Mouse (Mus musculus) testis, adult 2 months (tissue): Measurements from ENCODE around the gene Gm6583. TPM values are rescaled to one million over a fixed set of nuclear protein-coding genes. Genes with fewer than 3 reads are reported as not detected.

Source experiments
- H3K27ac ChIP-seq: fragments of 200-500 bp; 2 replicates; pipeline ENCODE4 v1.5.1; 2012; ENCODE audit warnings: low read depth, low read length; ENCODE audit not compliant: control insufficient read depth, insufficient read depth
- H3K27me3 ChIP-seq: fragments of 200-500 bp; 2 replicates; pipeline ENCODE4 v1.6.1; 2012; ENCODE audit warnings: mild to moderate bottlenecking, low read length, moderate library complexity; ENCODE audit not compliant: control insufficient read depth, insufficient read depth
- H3K36me3 ChIP-seq: fragments of 200-500 bp; 2 replicates; pipeline ENCODE4 v1.6.1; 2012; ENCODE audit warnings: mild to moderate bottlenecking, low read length; ENCODE audit not compliant: control insufficient read depth, insufficient read depth
- H3K4me1 ChIP-seq: fragments of 200-500 bp; 2 replicates; pipeline ENCODE4 v1.6.1; 2012; ENCODE audit warnings: low read length; ENCODE audit not compliant: control insufficient read depth, insufficient read depth
- H3K4me3 ChIP-seq: fragments of 200-500 bp; 2 replicates; pipeline ENCODE4 v1.5.1; 2012; ENCODE audit warnings: low read depth, mild to moderate bottlenecking, low read length, moderate library complexity, mixed read lengths; ENCODE audit not compliant: control insufficient read depth
- CTCF ChIP-seq: fragments of 200-500 bp; IDR thresholded peaks from 2 replicates; pipeline ENCODE4 v1.5.1; 2012; ENCODE audit warnings: low read depth, mild to moderate bottlenecking, inconsistent platforms, low read length, moderate library complexity; ENCODE audit not compliant: control insufficient read depth, insufficient read depth, insufficient replicate concordance
- POLR2A ChIP-seq: fragments of 200-500 bp; IDR thresholded peaks from 2 replicates; pipeline ENCODE4 v1.6.1; 2012; ENCODE audit warnings: low read depth, mild to moderate bottlenecking, inconsistent platforms, low read length, moderate library complexity; ENCODE audit not compliant: control insufficient read depth
- polyA plus RNA-seq: library from polyadenylated mRNA; depleted of rRNA; stranded (reverse); fragments of >200 nt; gene quantifications from 2 replicates; pipeline ENCODE4 v1.2.3, GENCODE M21; 2012

The Gm6583 gene
- polyA plus RNA-seq, 1 experiment: 3.3 TPM

DNA sequence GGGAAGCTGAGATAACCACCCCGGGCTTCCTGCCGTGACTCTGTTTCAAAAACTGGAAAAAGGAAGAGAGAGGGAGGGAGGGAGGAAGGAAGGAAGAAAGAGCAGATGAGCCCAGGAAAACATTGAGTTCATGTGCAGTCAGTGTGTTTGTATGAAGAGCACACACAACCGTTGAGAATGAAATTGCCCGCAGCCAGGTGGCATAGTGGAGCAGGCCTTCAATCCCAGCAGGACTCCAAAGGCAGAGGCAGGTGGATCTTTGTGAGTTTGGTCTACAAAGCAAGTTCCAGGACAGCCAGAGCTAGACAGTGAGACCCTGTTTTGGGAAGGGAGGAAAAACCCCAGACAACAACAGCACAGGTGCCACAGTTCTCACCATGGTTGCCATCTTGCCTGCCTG lies 11.5 kb upstream of the Gm6583 start:
- TF ChIP-seq CTCF: no peak
- no peak for TF ChIP-seq POLR2A
- Histone ChIP-seq H3K27me3 (no peaks in the 10 kb centered on the region), H3K4me3 (no peak overlapping the region), H3K4me1 (peaks cover 2% of the 10 kb centered on the region; the same call in 1 of the 2 replicates), H3K36me3 (no peaks in the 10 kb centered on the region), H3K27ac (no peak overlapping the region)

DNA sequence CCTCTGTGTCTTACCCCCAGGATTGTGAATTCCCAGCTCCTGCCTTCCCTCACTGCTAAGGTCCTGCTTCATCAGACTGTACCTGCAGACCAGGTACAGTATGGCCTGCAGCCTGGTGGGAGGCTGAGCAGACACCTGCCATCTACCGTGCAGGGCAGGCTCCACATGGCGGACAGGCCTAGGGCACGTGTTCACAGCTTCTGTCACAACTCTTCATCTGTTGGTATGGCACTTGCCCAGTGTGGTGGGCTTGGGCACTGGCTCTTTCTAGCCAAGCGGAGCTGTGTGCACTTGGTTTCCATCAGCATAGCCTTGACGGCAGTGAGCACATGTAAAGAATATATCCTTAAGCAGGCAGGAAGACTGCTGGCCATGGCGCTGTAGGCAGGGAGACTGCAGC lies 11.0 kb upstream of the Gm6583 start:
- Histone ChIP-seq H3K36me3 (no peaks in the 10 kb centered on the region), H3K4me3 (no peak overlapping the region), H3K27me3 (no peaks in the 10 kb centered on the region), H3K4me1 (peaks cover 2% of the 10 kb centered on the region; the same call in 1 of the 2 replicates), H3K27ac (no peak overlapping the region)
- TF ChIP-seq CTCF: no peak

DNA sequence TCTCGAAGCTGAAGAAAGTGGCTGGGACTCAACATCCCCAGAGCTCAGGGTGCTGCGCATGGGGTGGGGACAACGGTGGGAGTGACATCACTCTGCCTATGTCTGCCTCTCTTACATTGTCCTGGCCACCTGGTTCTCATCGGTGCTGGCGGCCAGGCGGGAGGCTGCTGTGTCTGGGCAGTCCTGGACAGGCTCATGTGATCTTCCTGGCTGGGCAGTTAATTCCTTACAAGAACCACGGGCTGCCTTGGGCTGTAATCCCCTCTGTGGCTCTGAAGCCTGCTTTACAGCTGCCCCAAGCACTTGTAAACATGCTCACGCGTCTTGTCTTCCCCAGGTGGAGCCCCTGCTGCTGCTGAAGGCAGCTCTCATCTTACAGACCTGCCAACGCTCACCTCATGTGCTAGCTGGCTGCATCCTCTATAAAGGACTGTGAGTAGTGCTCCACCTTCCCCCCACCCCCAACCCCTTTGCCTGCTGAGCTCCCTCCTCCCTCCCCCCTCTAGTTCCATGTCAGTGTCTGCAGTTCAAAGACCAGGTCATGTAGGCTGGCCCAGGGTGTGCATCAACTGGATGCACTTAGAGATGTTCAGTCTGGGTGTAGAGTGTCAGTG lies 8.5 kb upstream of the Gm6583 start:
- Histone ChIP-seq H3K27ac (no peak overlapping the region), H3K4me3 (no peak overlapping the region), H3K4me1 (no peaks in the 10 kb centered on the region), H3K27me3 (no peaks in the 10 kb centered on the region), H3K36me3 (no peaks in the 10 kb centered on the region)
- no peak for TF ChIP-seq POLR2A
- TF ChIP-seq CTCF: no peak

DNA sequence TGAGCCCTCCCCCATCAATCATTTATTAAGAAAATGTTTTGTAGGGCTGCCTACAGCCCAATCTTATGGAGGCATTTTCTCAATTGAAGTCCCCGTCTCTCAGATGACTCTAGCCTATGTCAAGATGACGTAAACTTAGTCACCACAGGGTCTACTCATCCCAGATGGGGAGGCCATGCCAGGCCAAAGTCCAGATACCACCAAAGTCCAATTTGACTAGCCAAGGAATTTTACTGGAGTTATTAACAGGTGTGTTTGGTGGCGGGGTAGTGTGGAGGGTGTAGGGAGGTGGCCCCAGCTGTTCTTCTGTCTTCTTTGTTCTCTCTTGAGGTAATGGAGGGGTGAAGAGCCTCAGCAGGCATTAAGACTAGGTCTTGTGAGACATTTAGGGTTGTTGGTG lies 4.2 kb upstream of the Gm6583 start:
- H3K36me3 ChIP-seq: no peaks in the 10 kb centered on the region
- H3K4me3 ChIP-seq: no peak overlapping the region
- peaks cover 9% of the 10 kb centered on the region for H3K4me1 ChIP-seq
- no peak overlapping the region for H3K27ac ChIP-seq
- no peaks in the 10 kb centered on the region for H3K27me3 ChIP-seq
- no peak for TF ChIP-seq CTCF
- no peak for TF ChIP-seq POLR2A

DNA sequence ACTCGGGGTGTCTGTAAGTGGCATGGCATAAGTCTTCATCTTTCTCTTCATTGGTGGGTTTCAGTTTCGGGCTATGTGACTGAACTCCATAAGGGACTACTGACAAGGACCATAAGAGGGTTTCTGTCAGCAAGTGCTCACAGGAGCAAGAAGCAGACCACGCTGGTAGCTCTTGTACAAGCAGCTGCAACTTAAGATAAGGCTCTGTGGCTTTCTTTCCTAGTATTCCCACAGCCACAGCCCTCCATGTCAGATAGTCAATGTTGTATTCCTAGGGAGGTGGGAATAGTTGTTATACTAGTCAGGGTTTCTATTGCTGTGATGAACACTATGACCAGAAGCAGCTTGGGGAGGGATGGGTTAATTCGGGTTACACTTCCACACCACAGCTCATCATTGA lies 3.7 kb upstream of the Gm6583 start:
- TF ChIP-seq POLR2A (no peak), CTCF (no peak)
- H3K36me3 ChIP-seq: no peaks in the 10 kb centered on the region
- peaks cover 9% of the 10 kb centered on the region for H3K4me1 ChIP-seq
- H3K4me3 ChIP-seq: no peak overlapping the region
- H3K27ac ChIP-seq: no peak overlapping the region
- H3K27me3 ChIP-seq: no peaks in the 10 kb centered on the region

DNA sequence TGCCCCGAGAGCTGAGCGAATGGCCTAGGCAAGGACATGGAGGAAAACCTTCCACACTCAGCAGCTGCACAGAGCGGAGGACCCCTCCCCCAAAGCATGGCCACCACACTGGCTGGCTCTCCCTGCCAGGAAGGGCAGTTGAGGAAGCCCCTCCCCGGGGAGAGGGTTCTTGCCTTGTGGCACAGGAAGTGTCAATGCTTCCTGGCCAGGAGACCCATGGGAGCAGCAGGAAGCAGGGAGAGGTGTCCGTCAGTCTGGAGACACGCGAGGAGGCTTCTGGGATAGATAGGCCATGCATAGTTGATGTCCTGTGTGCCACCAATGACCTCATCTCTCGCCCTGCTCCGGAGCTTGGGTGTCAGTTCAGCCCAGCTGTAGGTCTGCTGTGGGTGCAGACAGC lies 489 bp upstream of the Gm6583 start:
- Histone ChIP-seq H3K36me3 (no peaks in the 10 kb centered on the region), H3K4me3 (peak overlapping the region; percentile 50), H3K27me3 (no peaks in the 10 kb centered on the region), H3K27ac (no peak overlapping the region), H3K4me1 (peaks cover 9% of the 10 kb centered on the region)
- TF ChIP-seq CTCF (no peak), POLR2A (no peak)

DNA sequence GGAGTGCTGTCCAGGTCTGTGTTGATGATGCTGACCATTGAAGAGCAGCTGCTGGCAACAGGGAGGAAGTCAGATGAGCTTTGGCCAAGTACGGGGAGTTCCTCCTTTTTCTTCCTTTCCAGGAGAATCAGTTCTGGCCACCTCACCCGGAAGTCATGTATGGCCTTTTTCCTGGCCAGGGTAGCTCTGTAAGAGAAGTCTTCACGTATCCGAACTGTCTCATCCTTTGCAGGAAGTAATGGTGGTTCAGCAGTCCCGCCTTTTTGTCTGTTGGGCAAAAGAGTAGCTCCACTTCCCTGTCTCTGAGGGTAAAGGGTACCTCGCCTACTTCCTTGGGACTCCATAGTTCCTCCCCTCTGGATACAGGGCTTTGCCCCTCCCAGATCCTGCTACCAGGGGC lies 340 bp downstream of the Gm6583 start:
- Histone ChIP-seq H3K27me3 (no peaks in the 10 kb centered on the region), H3K36me3 (no peaks in the 10 kb centered on the region), H3K4me3 (peak overlapping the region; percentile 82), H3K27ac (peak overlapping the region; percentile 29; the same call in 1 of the 2 replicates), H3K4me1 (peaks cover 9% of the 10 kb centered on the region)
- no peak for TF ChIP-seq CTCF
- TF ChIP-seq POLR2A: no peak

DNA sequence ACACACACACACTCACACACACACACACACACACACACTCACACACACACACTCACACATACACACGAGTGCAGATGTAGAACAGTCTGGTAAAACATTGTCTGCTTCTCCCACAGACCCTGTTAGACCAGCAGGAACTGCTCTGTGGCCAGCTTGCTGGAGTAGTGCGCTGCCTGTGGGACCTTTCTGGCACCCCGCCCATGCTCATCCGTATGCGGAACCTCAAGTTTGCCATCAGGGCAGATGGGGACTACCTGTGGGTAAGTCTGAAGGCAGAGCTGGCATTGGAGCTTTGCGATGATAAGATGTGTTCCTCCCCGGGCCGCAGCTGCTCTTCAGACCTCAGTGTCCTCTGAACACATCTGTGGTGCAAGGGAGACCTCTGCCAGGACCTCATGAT lies 6.7 kb downstream of the Gm6583 start:
- no peak for TF ChIP-seq CTCF
- TF ChIP-seq POLR2A: no peak
- no peaks in the 10 kb centered on the region for H3K27me3 ChIP-seq
- no peaks in the 10 kb centered on the region for H3K4me1 ChIP-seq
- H3K27ac ChIP-seq: no peak overlapping the region
- no peak overlapping the region for H3K4me3 ChIP-seq
- H3K36me3 ChIP-seq: no peaks in the 10 kb centered on the region
